Mouse (Mus musculus): ENCODE measurements around the gene Vmn1r88.

GRCm38 (mm10) chr7:13212720-13213119, 53.4 kb downstream of the Vmn1r88 start, which contains the start of gene Vmn1r89:
- TF ChIP-seq POLR2A (IDR thresholded peaks at IDR 0.05; ENCODE audit: low read depth, low read length) (no peak), CTCF (conservative IDR thresholded peaks at IDR 0.05; ENCODE audit: insufficient read depth, insufficient read length, low read depth, low read length) (no peak)

Measured in kidney, adult 2 months (tissue).